Mouse (Mus musculus) lung, adult 2 months (tissue): ENCODE results near the gene Epha1.

Experiments used
- CTCF ChIP-seq: fragments of 200-500 bp; IDR thresholded peaks from 2 replicates; pipeline ENCODE4 v1.5.1; 2011; ENCODE audit warnings: mild to moderate bottlenecking, low read length, control low read depth; ENCODE audit not compliant: insufficient read depth
- POLR2A ChIP-seq: fragments of 200-500 bp; IDR thresholded peaks from 2 replicates; pipeline ENCODE4 v1.6.1; 2011; ENCODE audit warnings: low read depth, mild to moderate bottlenecking, control low read depth, low read length, borderline replicate concordance; ENCODE audit errors: extremely low read depth

DNA sequence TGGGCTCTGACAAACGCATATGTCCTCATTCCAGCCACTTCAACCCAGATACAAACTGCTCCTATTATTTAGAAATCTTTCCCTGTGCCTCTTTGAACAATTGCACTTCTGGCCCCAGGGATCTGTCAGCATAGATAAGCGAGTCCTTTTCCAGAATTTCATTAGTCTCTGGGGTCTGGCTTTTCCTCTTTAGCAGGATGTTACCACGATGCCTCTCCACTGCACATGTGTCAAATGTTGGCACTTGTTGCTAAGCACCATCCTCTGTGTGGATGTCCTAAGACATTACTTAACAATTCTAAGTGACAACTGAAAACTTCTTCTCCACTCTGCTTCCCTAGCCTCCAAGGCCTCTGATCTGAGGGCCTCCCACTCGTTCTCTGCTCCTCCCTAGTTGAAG is 2.9 kb upstream of the Epha1 start:
- TF ChIP-seq POLR2A (no peak), CTCF (no peak)
